Mouse (Mus musculus) heart, postnatal 14 days (tissue): ENCODE data around the gene Akap13. TPM values are rescaled to one million over a fixed set of nuclear protein-coding genes. Genes with fewer than 3 reads are reported as not detected.

Source experiments
- DNase-seq, 2 experiments: peaks; one replicate each; pipeline ENCODE4 v3.0.0; 2021 to 2022
- intact Hi-C: fragments of 180-260 bp; cut with DNase I; formaldehyde crosslinking; loops from one replicate; pipeline ENCODE4 v1.15.1; 2025
- total RNA-seq, 2 experiments: library from RNA; stranded (reverse); gene quantifications; 2 replicates each; pipeline ENCODE4 v1.2.3; 2021

Gene Akap13
- total RNA-seq, 2 experiments from 2014 or later: 76.2 to 80.5 TPM

- intact Hi-C loops: loop anchor here (10.0 kb wide), 1 partner anchor 418 kb away; no protein-coding TSS in a partner anchor
- no peak for DNase-seq
Measured at GRCm38 (mm10) chr7:75553002-75553666, 97.8 kb downstream of the Akap13 start.

GRCm38 (mm10) chr7:75553667-75554045, 98.3 kb downstream of the Akap13 start:
- no peak for DNase-seq
- intact Hi-C loops: loop anchor here (1.0 to 10.0 kb wide), 2 partner anchors 182 to 419 kb away; no protein-coding TSS in a partner anchor

GRCm38 (mm10) chr7:75554065-75554464, 98.7 kb downstream of the Akap13 start:
- DNase-seq: no peak
- intact Hi-C loops: loop anchor here (1.0 to 10.0 kb wide), 2 partner anchors 183 to 419 kb away; no protein-coding TSS in a partner anchor

- intact Hi-C loops: loop anchor here (1.0 to 10.0 kb wide), 4 partner anchors 39 to 421 kb away; no protein-coding TSS in a partner anchor
- DNase-seq: peak in 1 of 2 experiments; percentile 22
Measured at GRCm38 (mm10) chr7:75555940-75556339, 100.6 kb downstream of the Akap13 start.

GRCm38 (mm10) chr7:75558225-75558624, 102.9 kb downstream of the Akap13 start:
- DNase-seq: no peak

GRCm38 (mm10) chr7:75559119-75559518, 103.8 kb downstream of the Akap13 start:
- intact Hi-C loops: loop anchor here (5.0 to 10.0 kb wide), 2 partner anchors 42 to 424 kb away; no protein-coding TSS in a partner anchor
- DNase-seq: no peak

More at GRCm38 (mm10) chr7:75558225-75558624, 102.9 kb downstream of the Akap13 start:
- intact Hi-C loops: loop anchor here (5.0 to 10.0 kb wide), 2 partner anchors 41 to 423 kb away; no protein-coding TSS in a partner anchor

GRCm38 (mm10) chr7:75559915-75560314, 104.6 kb downstream of the Akap13 start:
- DNase-seq: no peak
- intact Hi-C loops: loop anchor here (5.0 to 10.0 kb wide), 2 partner anchors 43 to 425 kb away; no protein-coding TSS in a partner anchor

- intact Hi-C loops: no loop called here
- no peak for DNase-seq
Measured at GRCm38 (mm10) chr7:75560566-75560965, 105.2 kb downstream of the Akap13 start.

GRCm38 (mm10) chr7:75561134-75561533, 105.8 kb downstream of the Akap13 start:
- intact Hi-C loops: no loop called here
- DNase-seq: no peak

- intact Hi-C loops: loop anchor here (5.0 kb wide), 1 partner anchor 169 kb away; no protein-coding TSS in a partner anchor
- DNase-seq: no peak
Measured at GRCm38 (mm10) chr7:75568276-75568675, 112.9 kb downstream of the Akap13 start.

- DNase-seq: peak in 1 of 2 experiments; percentile 36
- intact Hi-C loops: loop anchor here (5.0 kb wide), 1 partner anchor 168 kb away; no protein-coding TSS in a partner anchor
Measured at GRCm38 (mm10) chr7:75568883-75569282, 113.5 kb downstream of the Akap13 start.

- no peak for DNase-seq
- intact Hi-C loops: loop anchor here (5.0 to 10.0 kb wide), 2 partner anchors 72 to 145 kb away; no protein-coding TSS in a partner anchor
Measured at GRCm38 (mm10) chr7:75570218-75570617, 114.9 kb downstream of the Akap13 start.

GRCm38 (mm10) chr7:75571078-75571477, 115.7 kb downstream of the Akap13 start:
- intact Hi-C loops: loop anchor here (5.0 to 10.0 kb wide), 2 partner anchors 71 to 144 kb away; no protein-coding TSS in a partner anchor
- no peak for DNase-seq

- intact Hi-C loops: loop anchor here (5.0 to 10.0 kb wide), 2 partner anchors 70 to 143 kb away; no protein-coding TSS in a partner anchor
Measured at GRCm38 (mm10) chr7:75572127-75572526, 116.8 kb downstream of the Akap13 start.

GRCm38 (mm10) chr7:75575120-75575649, 119.9 kb downstream of the Akap13 start:
- DNase-seq: peak; percentile 29 to 48

More at GRCm38 (mm10) chr7:75572127-75572526, 116.8 kb downstream of the Akap13 start:
- no peak for DNase-seq

GRCm38 (mm10) chr7:75575800-75576585, 120.7 kb downstream of the Akap13 start:
- intact Hi-C loops: loop anchor here (5.0 to 10.0 kb wide), 3 partner anchors 36 to 139 kb away; no protein-coding TSS in a partner anchor
- no peak for DNase-seq

More at GRCm38 (mm10) chr7:75575120-75575649, 119.9 kb downstream of the Akap13 start:
- intact Hi-C loops: loop anchor here (5.0 to 10.0 kb wide), 3 partner anchors 37 to 140 kb away; no protein-coding TSS in a partner anchor

- no peak for DNase-seq
- intact Hi-C loops: loop anchor here (5.0 to 10.0 kb wide), 3 partner anchors 35 to 138 kb away; no protein-coding TSS in a partner anchor
Measured at GRCm38 (mm10) chr7:75576851-75577250, 121.5 kb downstream of the Akap13 start.

GRCm38 (mm10) chr7:75577353-75577752, 122.0 kb downstream of the Akap13 start:
- peak in 1 of 2 experiments; percentile 30 for DNase-seq
- intact Hi-C loops: loop anchor here (5.0 to 10.0 kb wide), 3 partner anchors 35 to 137 kb away; no protein-coding TSS in a partner anchor

GRCm38 (mm10) chr7:75578647-75579046, 123.3 kb downstream of the Akap13 start:
- intact Hi-C loops: loop anchor here (5.0 to 10.0 kb wide), 3 partner anchors 34 to 136 kb away; no protein-coding TSS in a partner anchor
- DNase-seq: no peak

- intact Hi-C loops: no loop called here
- DNase-seq: no peak
Measured at GRCm38 (mm10) chr7:75582091-75582490, 126.8 kb downstream of the Akap13 start.
